Mouse (Mus musculus) layer of hippocampus, adult 11-12 months (tissue): ENCODE measurements around the gene Nhp2.
A peak's percentile ranks its signal among the peaks of the same experiment; 100 is the strongest.

Experiments used
- DNase-seq: peaks from one replicate; pipeline ENCODE4 v3.0.0; 2022; ENCODE audit warnings: low spot score

Gene Nhp2

GRCm38 (mm10) chr11:51619409-51620060 is at the start of gene Nhp2:
Gene Nhp2 (plus strand): TSS chr11:51619735.
- peak; percentile 96 for DNase-seq

DNA sequence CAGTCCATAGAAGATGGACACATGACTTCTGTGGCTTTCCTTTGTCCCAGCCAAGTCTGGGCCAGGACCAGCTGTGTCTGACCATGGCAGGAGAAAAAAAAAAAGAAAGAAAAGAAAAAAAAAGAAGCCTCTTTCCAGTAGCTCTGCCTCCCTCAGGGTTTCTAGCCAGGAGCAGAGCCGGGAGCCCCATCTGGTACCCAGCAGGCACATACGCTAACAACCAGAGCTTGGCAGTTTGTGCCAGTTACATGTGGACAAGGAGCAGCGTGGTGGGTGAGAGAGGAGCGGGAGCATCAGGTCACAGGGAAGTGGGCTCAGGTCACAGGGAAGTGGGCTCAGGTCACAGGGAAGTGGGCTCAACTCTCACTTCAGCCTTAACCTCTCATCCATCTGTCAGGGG is 43.1 kb upstream of the Nhp2 start:
- DNase-seq = peak; percentile 36

GRCm38 (mm10) chr11:51577587-51577986 is 41.9 kb upstream of the Nhp2 start:
- no peak for DNase-seq

GRCm38 (mm10) chr11:51579024-51579423 is 40.5 kb upstream of the Nhp2 start:
- DNase-seq = no peak

DNA sequence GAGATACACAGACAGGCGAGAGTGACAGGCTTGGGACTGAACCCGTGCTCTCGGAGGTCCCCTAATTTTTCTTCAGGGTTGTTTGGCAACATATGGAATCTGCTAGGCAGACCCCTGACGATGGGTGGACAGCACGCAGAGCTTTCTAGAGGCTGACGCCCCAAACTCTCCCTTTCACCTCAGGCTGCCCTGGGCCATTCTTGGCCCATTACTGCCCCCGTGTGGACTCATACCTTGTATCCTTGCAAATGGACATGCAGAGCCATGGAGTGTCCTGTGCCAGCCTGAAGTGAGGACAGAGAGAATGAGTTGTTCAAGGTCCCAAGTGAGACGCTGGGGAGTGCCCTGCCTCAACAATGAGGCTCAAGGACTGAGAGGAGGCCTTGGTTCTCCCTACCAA is 36.8 kb upstream of the Nhp2 start:
- peak; percentile 71 for DNase-seq

DNA sequence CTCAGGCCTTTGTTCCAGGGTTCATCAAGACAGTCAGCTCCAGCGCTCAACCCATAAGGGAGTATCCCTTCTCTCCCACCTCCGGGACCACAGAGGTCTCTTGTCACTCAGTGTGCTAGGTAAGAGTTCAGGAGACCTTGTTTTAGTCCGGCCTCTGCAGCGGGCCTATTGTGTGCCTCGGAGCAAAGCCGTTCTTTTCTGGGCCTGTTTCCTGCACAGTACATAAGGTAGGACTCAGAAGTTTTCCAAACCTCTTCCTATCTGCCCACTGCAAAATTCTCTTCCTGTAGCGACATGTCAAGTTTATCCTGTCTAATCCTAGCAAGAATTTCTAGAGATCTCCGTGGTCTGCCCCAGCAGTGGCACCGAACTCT is 35.5 kb upstream of the Nhp2 start:
- DNase-seq = no peak

DNA sequence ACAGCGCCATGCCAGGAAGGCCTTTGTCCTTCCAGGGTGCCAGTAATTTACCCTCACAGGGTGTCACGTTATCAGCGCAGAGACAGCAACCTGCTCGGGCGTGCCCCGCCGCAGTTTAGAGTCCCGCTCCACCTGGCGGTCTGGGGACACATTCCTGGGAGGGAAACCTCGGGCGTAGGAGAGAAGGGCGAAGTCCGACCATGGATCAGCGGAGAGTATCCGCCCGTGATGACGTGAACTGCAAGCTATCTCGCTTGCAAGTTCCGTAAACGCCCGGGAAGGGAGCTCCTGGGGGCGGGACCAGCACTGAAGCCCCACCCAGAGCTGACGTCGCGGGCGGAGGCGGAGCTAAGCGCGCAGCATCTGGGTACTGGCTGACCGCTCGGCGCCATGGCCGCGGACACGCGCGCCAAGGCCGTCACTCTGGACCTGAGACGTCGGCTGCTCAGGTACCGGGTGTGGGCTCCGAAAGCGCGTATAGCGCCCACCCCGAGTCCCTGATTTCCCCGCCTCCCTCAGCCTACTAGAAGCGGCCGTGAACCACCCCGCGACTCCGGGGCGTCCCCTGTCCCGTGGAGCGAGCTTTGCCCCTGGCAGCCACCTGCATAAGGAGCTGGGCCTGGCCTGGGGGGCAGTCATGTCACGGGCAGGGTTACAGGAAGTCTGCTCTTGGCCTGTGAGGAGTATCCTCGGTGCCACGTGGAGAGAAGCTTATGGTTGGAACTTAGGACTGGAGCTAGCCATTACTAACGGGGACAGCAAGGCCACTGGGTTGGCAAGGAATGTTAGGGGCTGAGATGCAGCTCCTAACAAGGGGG is 34.9 kb upstream of the Nhp2 start, which contains the start of gene Phykpl:
TSS of gene Phykpl (plus strand) at position 327 of the 818 bp plus-strand sequence.
- peak; percentile 95 for DNase-seq

DNA sequence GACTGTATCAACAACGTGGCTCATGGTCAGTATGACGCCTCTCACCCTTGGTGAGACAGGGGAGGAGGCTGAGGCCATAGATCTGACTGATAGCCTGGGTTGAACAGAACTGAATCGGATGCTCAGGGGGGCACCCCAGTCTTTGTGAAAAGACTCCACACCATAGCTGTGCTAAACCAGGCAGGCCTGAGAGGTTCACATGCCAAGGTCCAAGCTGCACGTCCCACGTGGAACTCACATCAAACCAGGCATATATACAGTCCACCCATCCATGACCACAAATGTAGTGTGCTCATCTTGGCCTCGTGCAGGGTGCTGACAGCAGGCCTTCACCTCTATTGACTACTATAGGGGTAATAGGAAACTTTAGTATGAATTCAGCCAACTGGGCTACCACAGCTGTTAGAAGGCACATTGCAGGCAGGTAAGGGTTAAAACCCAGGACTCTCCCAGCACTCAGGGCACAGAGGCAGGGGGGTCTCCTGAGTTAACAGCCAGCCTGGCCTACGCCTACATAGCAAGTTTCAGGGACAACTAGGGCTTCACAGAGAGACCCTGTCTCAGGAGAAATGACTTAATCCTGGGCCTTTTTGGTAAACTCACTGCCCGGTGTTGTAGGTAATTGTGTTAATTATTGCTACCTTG is 33.8 kb upstream of the Nhp2 start:
- no peak for DNase-seq

DNA sequence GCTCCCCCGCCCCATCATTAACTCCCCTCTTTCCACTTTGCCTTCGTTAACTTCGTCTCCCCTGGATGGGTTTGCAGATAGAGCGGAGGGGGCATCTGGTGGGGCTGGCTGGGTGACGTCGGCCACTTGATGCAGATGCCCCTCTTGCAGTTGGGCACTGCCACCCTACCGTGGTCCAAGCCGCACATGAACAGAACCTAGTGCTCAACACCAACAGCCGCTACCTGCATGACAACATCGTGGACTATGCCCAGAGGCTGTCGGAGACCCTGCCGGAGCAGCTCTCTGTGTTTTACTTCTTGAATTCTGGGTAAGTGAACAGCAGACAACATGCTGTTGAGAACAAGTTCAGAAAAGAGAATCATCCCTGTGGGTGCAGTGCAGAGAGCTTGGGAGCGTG is 33.1 kb upstream of the Nhp2 start:
- no peak for DNase-seq

GRCm38 (mm10) chr11:51587059-51587458 is 32.5 kb upstream of the Nhp2 start:
- DNase-seq = no peak

DNA sequence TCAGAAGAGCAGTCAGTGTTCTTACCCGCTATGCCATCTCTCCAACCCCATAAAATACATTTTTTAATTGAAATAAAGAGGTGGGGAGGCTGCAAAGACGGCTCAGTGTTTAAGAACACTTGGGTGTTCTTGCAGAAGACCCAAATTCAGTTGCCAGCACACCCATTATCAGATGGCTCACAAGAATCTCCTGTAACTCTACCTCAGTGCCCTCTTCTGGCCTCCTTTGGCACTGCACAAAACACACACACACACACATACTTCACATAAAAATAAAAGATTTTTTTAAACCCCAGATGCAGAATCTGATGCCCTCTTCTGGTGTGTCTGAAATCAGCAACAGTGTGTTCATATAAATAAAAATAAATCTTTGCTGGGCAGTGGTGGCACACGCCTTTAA is 30.7 kb upstream of the Nhp2 start:
- DNase-seq = no peak

DNA sequence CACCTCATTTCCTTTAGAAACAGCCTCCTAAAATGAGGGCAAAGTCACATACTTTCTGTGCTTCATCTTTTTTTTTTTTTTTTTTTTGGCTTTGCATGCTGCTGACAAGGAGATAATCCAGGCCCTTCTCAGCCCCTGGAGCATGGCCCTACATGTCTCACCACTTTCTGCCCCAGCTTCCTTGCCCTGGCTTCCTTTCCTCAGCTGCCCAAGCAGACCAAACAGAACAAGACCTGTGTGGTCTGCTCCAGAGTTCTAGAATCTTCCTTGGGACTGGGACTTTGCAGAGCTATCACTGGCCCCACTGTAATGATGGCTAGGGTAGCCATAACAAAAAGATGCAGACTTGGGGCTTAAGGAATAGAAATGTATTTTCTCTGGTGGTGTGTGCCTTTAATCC is 29.5 kb upstream of the Nhp2 start:
- DNase-seq = no peak

- DNase-seq = no peak
These were observed 28.4 kb upstream of the Nhp2 start for GRCm38 (mm10) chr11:51591168-51591567.

GRCm38 (mm10) chr11:51591915-51592314 is 27.6 kb upstream of the Nhp2 start:
- no peak for DNase-seq

DNA sequence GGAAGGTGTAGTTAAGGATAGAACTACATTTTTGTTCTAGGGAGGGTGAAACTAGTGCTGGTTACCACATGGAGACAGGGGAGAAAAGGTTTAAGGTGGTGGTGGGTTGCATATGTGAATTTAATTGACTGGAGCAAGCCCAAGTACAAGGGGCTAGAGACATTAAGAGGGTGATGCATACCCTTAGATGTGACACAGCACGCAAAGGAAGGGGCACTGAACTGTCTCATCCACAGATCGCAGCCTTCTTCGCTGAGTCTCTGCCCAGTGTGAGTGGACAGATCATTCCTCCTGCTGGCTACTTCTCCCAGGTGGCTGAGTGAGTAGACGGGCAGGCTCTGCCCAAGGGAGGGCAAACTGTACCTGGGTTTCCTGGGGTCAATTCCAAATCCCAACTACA is 26.2 kb upstream of the Nhp2 start:
- no peak for DNase-seq

DNA sequence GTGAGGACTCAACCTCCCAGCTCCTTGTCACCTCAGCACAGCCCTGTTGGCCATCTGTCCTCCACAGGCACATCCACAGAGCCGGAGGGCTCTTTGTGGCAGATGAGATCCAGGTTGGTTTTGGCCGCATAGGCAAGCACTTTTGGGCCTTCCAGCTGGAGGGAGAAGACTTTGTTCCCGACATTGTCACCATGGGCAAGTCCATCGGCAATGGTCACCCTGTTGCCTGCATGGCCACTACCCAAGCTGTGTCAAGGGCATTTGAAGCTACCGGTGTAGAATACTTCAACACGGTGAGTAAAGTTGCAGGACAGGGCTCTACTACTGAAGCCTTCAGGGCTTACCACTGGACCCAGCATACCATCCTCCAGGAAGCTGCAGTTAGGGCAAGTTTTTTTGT is 25.7 kb upstream of the Nhp2 start:
- no peak for DNase-seq

DNA sequence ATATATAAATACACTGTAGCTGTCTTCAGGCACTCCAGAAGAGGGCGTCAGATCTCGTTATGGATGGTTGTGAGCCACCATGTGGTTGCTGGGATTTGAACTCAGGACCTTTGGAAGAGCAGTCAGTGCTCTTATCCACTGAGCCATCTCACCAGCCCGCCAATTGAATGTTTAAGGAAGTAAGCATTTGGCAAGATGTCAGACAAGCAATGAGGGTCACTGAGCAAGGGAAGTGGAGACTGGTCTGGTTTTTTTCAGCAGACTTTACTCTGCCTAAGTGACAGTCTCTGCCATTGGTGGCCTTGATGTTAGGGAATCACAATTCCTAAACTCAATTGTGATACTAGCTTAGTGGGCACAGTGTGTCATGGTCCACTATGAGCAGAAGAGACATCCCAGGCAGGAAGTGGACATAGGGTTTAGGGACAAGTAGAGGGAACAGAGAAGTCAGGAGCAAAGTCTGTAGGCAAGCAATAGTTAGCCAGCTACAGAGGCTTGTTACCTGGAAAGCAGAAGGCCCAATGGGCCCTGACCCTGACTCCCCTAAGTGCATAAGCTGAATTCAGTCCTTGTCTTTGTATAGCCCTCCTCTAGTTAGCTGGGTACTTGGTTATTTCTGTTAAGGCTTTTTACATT is 24.7 kb upstream of the Nhp2 start:
- DNase-seq = no peak

GRCm38 (mm10) chr11:51595459-51596083 is 24.0 kb upstream of the Nhp2 start:
- DNase-seq = no peak

DNA sequence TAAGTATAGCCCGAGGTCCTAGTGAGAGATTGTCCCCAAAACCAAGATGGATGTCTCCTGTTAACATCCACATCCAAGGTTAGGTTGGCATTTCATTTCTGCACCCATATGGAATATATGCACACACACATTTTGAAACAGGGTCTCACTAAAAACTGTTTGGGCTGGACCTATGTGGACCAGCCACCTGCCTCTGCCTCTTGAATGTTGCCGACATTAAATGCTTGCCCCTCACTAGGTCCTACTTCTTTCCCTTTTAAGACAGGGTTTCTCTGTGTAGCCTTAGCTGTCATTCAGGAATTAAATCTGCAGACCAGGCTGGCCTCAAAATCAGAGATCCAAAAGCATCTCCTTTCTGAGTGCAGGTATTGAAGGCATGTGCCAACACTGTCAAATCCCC is 22.0 kb upstream of the Nhp2 start:
- no peak for DNase-seq

DNA sequence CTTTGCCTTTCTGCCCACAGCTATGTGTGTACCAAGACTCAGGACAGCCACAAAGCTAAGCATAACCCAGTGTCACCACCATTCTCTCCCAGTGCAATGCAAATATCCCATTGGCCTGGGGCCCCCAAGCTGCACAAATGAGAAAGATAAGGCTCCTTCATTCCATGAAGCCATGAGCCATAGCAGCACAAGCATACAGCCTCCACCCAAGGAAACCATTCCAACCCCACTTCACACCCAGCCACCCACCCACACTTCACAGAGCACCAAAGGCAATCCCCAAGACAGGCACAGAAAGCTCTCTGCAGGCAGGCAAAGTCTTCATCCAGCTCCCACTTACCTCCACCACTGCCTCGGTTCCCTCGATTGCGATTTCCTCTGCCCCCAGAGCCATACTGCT is 17.3 kb upstream of the Nhp2 start:
- DNase-seq = no peak

- DNase-seq = peak; percentile 79
These were observed 13.7 kb upstream of the Nhp2 start for GRCm38 (mm10) chr11:51605602-51606446.
